Mouse (Mus musculus): ENCODE results near the gene Slc17a5. TPM values are rescaled to one million over a fixed set of nuclear protein-coding genes. Genes with fewer than 3 reads are reported as not detected.
A peak's percentile ranks its signal among the peaks of the same experiment; 100 is the strongest.
"Not testable (repeated sequence)": the region's sequence is repeated elsewhere in the genome, so short reads cannot be mapped to it uniquely, and the experiment has no call there.

The Slc17a5 gene
- polyA plus RNA-seq, 1 experiment: 11.5 TPM

- DNase-seq (ENCODE audit: low read depth): no peak
- TF ChIP-seq POLR2A (IDR thresholded peaks at IDR 0.05; ENCODE audit: borderline replicate concordance, extremely low read depth, insufficient read depth, insufficient read length, poor library complexity, severe bottlenecking) (no peak), CTCF (IDR thresholded peaks at IDR 0.05; ENCODE audit: borderline replicate concordance, extremely low read depth, insufficient read depth, insufficient read length) (no peak)
These were observed 55.5 kb downstream of the Slc17a5 start for GRCm38 (mm10) chr9:78532341-78532819.

GRCm38 (mm10) chr9:78531816-78532215 lies 56.0 kb downstream of the Slc17a5 start:
- TF ChIP-seq POLR2A (IDR thresholded peaks at IDR 0.05; ENCODE audit: borderline replicate concordance, extremely low read depth, insufficient read depth, insufficient read length, poor library complexity, severe bottlenecking): no peak
- no peak for TF ChIP-seq CTCF (IDR thresholded peaks at IDR 0.05; ENCODE audit: borderline replicate concordance, extremely low read depth, insufficient read depth, insufficient read length)
- DNase-seq (ENCODE audit: low read depth): peak; percentile 24

- DNase-seq (ENCODE audit: low read depth): peak; percentile 83
- peak; percentile 95 for TF ChIP-seq CTCF (IDR thresholded peaks at IDR 0.05; ENCODE audit: borderline replicate concordance, extremely low read depth, insufficient read depth, insufficient read length)
- no peak for TF ChIP-seq POLR2A (IDR thresholded peaks at IDR 0.05; ENCODE audit: borderline replicate concordance, extremely low read depth, insufficient read depth, insufficient read length, poor library complexity, severe bottlenecking)
These were observed 60.0 kb downstream of the Slc17a5 start for GRCm38 (mm10) chr9:78527767-78528381.

GRCm38 (mm10) chr9:78527301-78527761 lies 60.5 kb downstream of the Slc17a5 start:
- DNase-seq (ENCODE audit: low read depth): peak; percentile 85
- peak; percentile 78 for TF ChIP-seq CTCF (IDR thresholded peaks at IDR 0.05; ENCODE audit: borderline replicate concordance, extremely low read depth, insufficient read depth, insufficient read length)
- TF ChIP-seq POLR2A (IDR thresholded peaks at IDR 0.05; ENCODE audit: borderline replicate concordance, extremely low read depth, insufficient read depth, insufficient read length, poor library complexity, severe bottlenecking): no peak

GRCm38 (mm10) chr9:78526206-78526605 lies 61.6 kb downstream of the Slc17a5 start:
- no peak for DNase-seq (ENCODE audit: low read depth)
- no peak for TF ChIP-seq CTCF (IDR thresholded peaks at IDR 0.05; ENCODE audit: borderline replicate concordance, extremely low read depth, insufficient read depth, insufficient read length)
- TF ChIP-seq POLR2A (IDR thresholded peaks at IDR 0.05; ENCODE audit: borderline replicate concordance, extremely low read depth, insufficient read depth, insufficient read length, poor library complexity, severe bottlenecking): no peak

GRCm38 (mm10) chr9:78525451-78526135 lies 62.2 kb downstream of the Slc17a5 start:
- TF ChIP-seq CTCF (IDR thresholded peaks at IDR 0.05; ENCODE audit: borderline replicate concordance, extremely low read depth, insufficient read depth, insufficient read length): no peak
- no peak for TF ChIP-seq POLR2A (IDR thresholded peaks at IDR 0.05; ENCODE audit: borderline replicate concordance, extremely low read depth, insufficient read depth, insufficient read length, poor library complexity, severe bottlenecking)
- no peak for DNase-seq (ENCODE audit: low read depth)

- TF ChIP-seq CTCF (IDR thresholded peaks at IDR 0.05; ENCODE audit: borderline replicate concordance, extremely low read depth, insufficient read depth, insufficient read length) (peak; percentile 59), POLR2A (IDR thresholded peaks at IDR 0.05; ENCODE audit: borderline replicate concordance, extremely low read depth, insufficient read depth, insufficient read length, poor library complexity, severe bottlenecking) (no peak)
- DNase-seq (ENCODE audit: low read depth): peak; percentile 75
These were observed 66.2 kb downstream of the Slc17a5 start for GRCm38 (mm10) chr9:78521689-78522088.

GRCm38 (mm10) chr9:78520780-78521601 lies 66.8 kb downstream of the Slc17a5 start:
- peak; percentile 77 for DNase-seq (ENCODE audit: low read depth)
- TF ChIP-seq POLR2A (IDR thresholded peaks at IDR 0.05; ENCODE audit: borderline replicate concordance, extremely low read depth, insufficient read depth, insufficient read length, poor library complexity, severe bottlenecking) (peak; percentile 13; the same call in 1 of the 2 replicates), CTCF (IDR thresholded peaks at IDR 0.05; ENCODE audit: borderline replicate concordance, extremely low read depth, insufficient read depth, insufficient read length) (no peak)

GRCm38 (mm10) chr9:78520127-78520779 lies 67.6 kb downstream of the Slc17a5 start:
- peak; percentile 92 for DNase-seq (ENCODE audit: low read depth)
- TF ChIP-seq POLR2A (IDR thresholded peaks at IDR 0.05; ENCODE audit: borderline replicate concordance, extremely low read depth, insufficient read depth, insufficient read length, poor library complexity, severe bottlenecking) (no peak), CTCF (IDR thresholded peaks at IDR 0.05; ENCODE audit: borderline replicate concordance, extremely low read depth, insufficient read depth, insufficient read length) (no peak)

GRCm38 (mm10) chr9:78517237-78517636 lies 70.6 kb downstream of the Slc17a5 start:
- DNase-seq (ENCODE audit: low read depth): not testable (repeated sequence)

- peak; percentile 27 for DNase-seq (ENCODE audit: low read depth)
- TF ChIP-seq POLR2A (IDR thresholded peaks at IDR 0.05; ENCODE audit: borderline replicate concordance, extremely low read depth, insufficient read depth, insufficient read length, poor library complexity, severe bottlenecking) (no peak), CTCF (IDR thresholded peaks at IDR 0.05; ENCODE audit: borderline replicate concordance, extremely low read depth, insufficient read depth, insufficient read length) (no peak)
These were observed 71.7 kb downstream of the Slc17a5 start for GRCm38 (mm10) chr9:78516125-78516524.

Data from brain, embryonic 14.5 days (tissue).